Mouse (Mus musculus) stomach, embryonic 16.5 days (tissue): Measurements from ENCODE around the gene D17H6S53E. TPM values are rescaled to one million over a fixed set of nuclear protein-coding genes. Genes with fewer than 3 reads are reported as not detected.
A peak's percentile ranks its signal among the peaks of the same experiment; 100 is the strongest.
"Not testable (repeated sequence)": the region's sequence is repeated elsewhere in the genome, so short reads cannot be mapped to it uniquely, and the experiment has no call there.

ENCODE experiments used
- ATAC-seq: fragments of 200-750 bp; cut with Nextera tagmentation; 2 replicates; pipeline ENCODE4 v1.8.0; 2017; ENCODE audit warnings: moderate number of reproducible peaks, moderate TSS enrichment; ENCODE audit not compliant: insufficient read depth, low FRiP score
- H3K27ac ChIP-seq: fragments of 300-500 bp; sonication (generic); 2 replicates; pipeline ENCODE4 v1.5.1; 2014; ENCODE audit warnings: low read length
- H3K27me3 ChIP-seq: fragments of 300-500 bp; sonication (generic); 2 replicates; pipeline ENCODE4 v1.6.1; 2014; ENCODE audit warnings: low read length, control low read depth, mixed read lengths; ENCODE audit not compliant: control insufficient read depth, insufficient read depth
- H3K36me3 ChIP-seq: fragments of 300-500 bp; sonication (generic); 2 replicates; pipeline ENCODE4 v1.6.1; 2014; ENCODE audit warnings: low read length; ENCODE audit not compliant: control insufficient read depth, insufficient read depth
- H3K4me1 ChIP-seq: fragments of 300-500 bp; sonication (generic); 2 replicates; pipeline ENCODE4 v1.6.1; 2014; ENCODE audit warnings: low read length, control low read depth, mixed read lengths; ENCODE audit not compliant: control insufficient read depth, insufficient read depth
- H3K4me2 ChIP-seq: fragments of 300-500 bp; sonication (generic); 2 replicates; pipeline ENCODE4 v1.6.1; 2014; ENCODE audit warnings: low read depth, low read length, mixed read lengths
- H3K4me3 ChIP-seq: fragments of 300-500 bp; sonication (generic); replicated peaks from 2 replicates; pipeline ENCODE4 v1.5.1; 2014; ENCODE audit warnings: mild to moderate bottlenecking, low read length
- H3K9ac ChIP-seq: fragments of 300-500 bp; sonication (generic); 2 replicates; pipeline ENCODE4 v1.6.1; 2014; ENCODE audit warnings: low read length
- H3K9me3 ChIP-seq: fragments of 300-500 bp; sonication (generic); replicated peaks from 2 replicates; pipeline ENCODE4 v1.6.1; 2016; ENCODE audit warnings: low read length, control low read depth; ENCODE audit not compliant: control insufficient read depth
- WGBS: fragments of 180-500 bp; shearing (Covaris S2); extraction: QIAGEN DNeasy Blood & Tissue Kit; methylation state at CpG from one replicate; pipeline ENCODE4 v1.1.7; 2014; 5-methylcytosine and 5-hydroxymethylcytosine counted together
- polyA plus RNA-seq: library from polyadenylated mRNA; unstranded; fragments of >200 nt; fragmentation: Nextera tagmentation; extraction: Ambion mirVana; gene quantifications from 2 replicates; pipeline ENCODE4 v1.2.1, GENCODE M21; 2015

D17H6S53E gene
- polyA plus RNA-seq, 1 experiment from 2014 or later, result 11.7 TPM

- Histone ChIP-seq H3K4me2 (no peak overlapping the region), H3K4me3 (no peak overlapping the region), H3K9me3 (no peaks in the 10 kb centered on the region), H3K27me3 (no peaks in the 10 kb centered on the region), H3K4me1 (no peaks in the 10 kb centered on the region), H3K9ac (no peak overlapping the region), H3K27ac (no peak overlapping the region), H3K36me3 (peaks cover 11% of the 10 kb centered on the region; the same call in 1 of the 2 replicates)
- ATAC-seq, result no peak
- 60% methylated on average over 3 of the region's 3 CpGs for WGBS
Observed at GRCm38 (mm10) chr17:35106522-35106921, 19.7 kb upstream of the D17H6S53E start.

DNA sequence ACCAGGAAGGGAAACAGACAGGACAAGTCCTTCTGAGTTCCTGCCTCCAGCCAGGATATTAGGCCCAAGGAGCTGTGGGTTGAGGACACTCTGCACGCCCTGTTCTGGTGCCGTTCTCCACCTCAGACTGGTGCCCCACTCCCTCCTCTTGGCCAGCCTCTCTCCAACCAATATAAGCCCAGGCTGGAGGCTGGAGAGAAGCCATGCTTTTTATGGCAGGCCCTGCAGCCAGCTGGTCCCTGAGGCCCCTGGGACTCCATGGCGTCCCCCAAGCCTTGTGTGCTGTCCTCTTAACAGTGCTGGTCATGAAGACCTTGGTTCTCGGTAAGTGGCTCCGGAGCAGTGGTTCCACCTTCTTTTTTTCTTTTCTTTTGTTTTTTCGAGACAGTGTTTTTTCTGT, 18.1 kb upstream of the D17H6S53E start, which contains the start of gene Ly6g5c:
Gene Ly6g5c (plus strand): TSS at position 183 of the 400 bp plus-strand sequence.
- no peak for ATAC-seq
- Histone ChIP-seq H3K27me3 (no peaks in the 10 kb centered on the region), H3K9ac (no peak within 1 kb of the TSS), H3K4me3 (no peak within 1 kb of the TSS), H3K4me2 (no peak within 1 kb of the TSS), H3K36me3 (no peaks in the 10 kb centered on the region), H3K4me1 (no peaks in the 10 kb centered on the region), H3K27ac (no peak within 1 kb of the TSS), H3K9me3 (no peaks in the 10 kb centered on the region)
- 84% methylated on average over 6 of the region's 6 CpGs for WGBS

DNA sequence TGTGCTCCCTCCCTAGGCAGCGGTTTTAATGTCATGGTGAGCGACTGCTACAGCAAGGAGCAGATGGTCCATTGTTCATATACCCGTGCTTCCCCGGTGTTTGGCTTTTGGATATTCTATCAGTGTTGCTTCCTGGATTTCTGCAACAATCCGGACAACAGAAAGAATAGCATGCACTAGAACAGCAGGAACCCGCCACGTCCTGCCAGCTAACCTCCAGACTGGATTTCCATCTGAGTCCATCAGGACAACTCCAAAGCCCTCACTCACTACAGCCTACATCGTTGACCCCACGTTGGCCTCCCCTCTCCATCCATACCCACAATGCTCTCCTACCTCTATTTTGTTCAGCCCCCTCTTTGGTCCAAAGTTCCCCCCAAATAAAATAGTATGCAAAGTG, 14.4 kb upstream of the D17H6S53E start:
- Histone ChIP-seq H3K9ac (no peak overlapping the region), H3K4me3 (no peak overlapping the region), H3K4me2 (no peak overlapping the region), H3K27ac (no peak overlapping the region), H3K4me1 (no peaks in the 10 kb centered on the region), H3K36me3 (no peaks in the 10 kb centered on the region; the same call in 1 of the 2 replicates), H3K27me3 (no peaks in the 10 kb centered on the region), H3K9me3 (no peaks in the 10 kb centered on the region)
- WGBS, result 70% methylated on average over 9 of the region's 9 CpGs
- ATAC-seq, result no peak

DNA sequence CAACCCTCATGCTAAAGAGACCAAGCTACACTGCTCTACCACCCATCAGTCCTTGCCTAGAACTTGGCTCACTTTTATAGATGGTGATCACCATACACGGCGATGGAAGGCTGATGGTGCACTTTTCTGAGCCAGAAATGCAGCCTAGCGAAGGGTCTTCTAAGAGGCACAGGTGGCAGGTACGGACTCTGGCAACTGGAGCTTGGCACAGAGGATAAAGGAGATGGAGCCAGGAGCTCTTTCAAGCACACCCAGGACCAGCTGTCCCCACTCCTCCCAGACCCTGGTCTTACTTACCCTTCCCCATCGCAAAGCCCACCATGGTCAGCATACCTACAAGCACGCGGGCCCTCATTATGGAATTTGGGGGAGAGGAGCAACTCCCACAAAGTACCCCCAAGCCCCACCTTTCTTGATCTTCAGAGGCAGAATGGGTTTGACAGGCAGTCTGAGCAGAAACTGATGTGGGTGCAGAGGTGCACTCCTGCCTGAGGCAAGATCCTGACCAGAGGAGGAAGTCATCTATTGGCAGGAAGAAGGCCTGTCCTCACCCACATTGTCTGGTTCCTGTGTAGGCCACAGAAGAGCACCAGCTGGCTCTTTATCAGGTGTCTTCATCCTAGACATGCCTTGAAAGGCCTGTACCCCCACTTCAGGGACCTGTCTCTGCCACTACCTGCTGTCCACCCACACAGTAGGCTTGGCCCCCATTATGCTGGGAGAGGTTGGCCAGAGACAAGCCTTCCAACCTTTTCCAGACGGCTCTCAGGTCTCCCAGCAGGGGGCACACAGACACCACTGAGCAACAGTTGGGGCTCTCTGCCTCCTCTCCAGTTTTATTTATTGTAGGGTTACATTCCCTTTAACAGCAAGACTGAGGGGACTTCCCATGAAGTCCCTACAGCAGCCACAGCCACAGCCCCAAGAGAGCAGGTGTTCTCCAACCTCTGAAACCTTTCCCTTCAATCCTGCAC, 10.8 kb upstream of the D17H6S53E start, which contains the start of gene Ly6g5b:
Gene Ly6g5b (minus strand): TSS at position 383 of the 974 bp plus-strand sequence.
- 85% methylated on average over 8 of the region's 8 CpGs for WGBS
- Histone ChIP-seq H3K4me2 (no peak within 1 kb of the TSS), H3K9ac (no peak within 1 kb of the TSS), H3K4me1 (peaks cover 8% of the 10 kb centered on the region), H3K27me3 (no peaks in the 10 kb centered on the region), H3K4me3 (no peak within 1 kb of the TSS), H3K27ac (no peak within 1 kb of the TSS), H3K36me3 (peaks cover 13% of the 10 kb centered on the region; the same call in 1 of the 2 replicates), H3K9me3 (no peaks in the 10 kb centered on the region)
- no peak for ATAC-seq

DNA sequence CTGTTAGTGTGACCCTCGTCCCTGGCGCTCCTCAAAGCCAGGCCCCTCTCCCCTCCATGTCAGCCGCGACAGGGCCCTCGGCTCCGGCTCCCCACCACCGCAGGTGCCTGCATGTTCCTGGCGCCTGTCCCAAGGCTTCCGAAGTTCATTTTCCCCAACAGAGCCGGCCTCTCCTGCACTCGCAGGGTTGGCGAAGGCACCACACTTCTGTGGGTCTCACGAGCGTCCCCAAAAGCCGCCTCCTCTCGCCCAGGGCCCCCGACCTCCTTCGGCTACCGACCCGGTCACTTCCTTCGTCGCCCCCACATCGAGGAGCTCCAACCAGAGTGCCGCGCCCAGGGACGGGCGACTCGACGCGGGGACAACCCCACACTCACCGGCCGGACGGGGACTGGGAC, 5.4 kb upstream of the D17H6S53E start:
- Histone ChIP-seq H3K27ac (peak overlapping the region; percentile 30; the same call in 1 of the 2 replicates), H3K4me2 (peak overlapping the region; percentile 75), H3K27me3 (no peaks in the 10 kb centered on the region), H3K4me3 (peak overlapping the region; percentile 61), H3K36me3 (0 out of 2 replicates have a peak, but pooled peaks cover 13% of the 10 kb centered on the region), H3K9me3 (no peaks in the 10 kb centered on the region), H3K9ac (peak overlapping the region; percentile 88), H3K4me1 (peaks cover 28% of the 10 kb centered on the region)
- ATAC-seq, result no peak; the same call in 1 of the 2 replicates
- WGBS, result under 1% methylated on average over 33 of the region's 33 CpGs

GRCm38 (mm10) chr17:35121143-35121799, 4.9 kb upstream of the D17H6S53E start, which contains the start of gene Gpank1:
Gene Gpank1, plus strand, starts transcription at chr17:35121455.
- peak; percentile 96 for ATAC-seq
- H3K9ac ChIP-seq, result peak within 1 kb of the TSS; percentile 89
- WGBS, result under 1% methylated on average over 50 of the region's 50 CpGs
- peak within 1 kb of the TSS; percentile 61 for H3K4me3 ChIP-seq
- no peaks in the 10 kb centered on the region for H3K27me3 ChIP-seq
- H3K4me1 ChIP-seq, result peaks cover 28% of the 10 kb centered on the region
- H3K9me3 ChIP-seq, result no peaks in the 10 kb centered on the region
- H3K36me3 ChIP-seq, result 0 out of 2 replicates have a peak, but pooled peaks cover 13% of the 10 kb centered on the region
- H3K4me2 ChIP-seq, result peak within 1 kb of the TSS; percentile 97
- peak within 1 kb of the TSS; percentile 95 for H3K27ac ChIP-seq

GRCm38 (mm10) chr17:35121871-35122303, 4.3 kb upstream of the D17H6S53E start, which contains the start of gene Csnk2b:
Gene Csnk2b, minus strand, starts transcription at chr17:35122053.
- no peaks in the 10 kb centered on the region for H3K9me3 ChIP-seq
- 0 out of 2 replicates have a peak, but pooled peaks cover 13% of the 10 kb centered on the region for H3K36me3 ChIP-seq
- H3K27ac ChIP-seq, result peak within 1 kb of the TSS; percentile 95
- peak within 1 kb of the TSS; percentile 89 for H3K9ac ChIP-seq
- peak within 1 kb of the TSS; percentile 97 for H3K4me2 ChIP-seq
- peaks cover 31% of the 10 kb centered on the region for H3K4me1 ChIP-seq
- H3K27me3 ChIP-seq, result no peaks in the 10 kb centered on the region
- peak within 1 kb of the TSS; percentile 61 for H3K4me3 ChIP-seq
- ATAC-seq, result no peak; the same call in 1 of the 2 replicates
- WGBS, result 1% methylated on average over 19 of the region's 19 CpGs

GRCm38 (mm10) chr17:35123287-35123686, 2.9 kb upstream of the D17H6S53E start:
- H3K27me3 ChIP-seq, ATAC-seq, H3K9ac ChIP-seq, H3K4me3 ChIP-seq, H3K9me3 ChIP-seq, H3K4me2 ChIP-seq, H3K27ac ChIP-seq, H3K36me3 ChIP-seq: not testable (repeated sequence)
- 90% methylated on average over 9 of the region's 9 CpGs for WGBS
- peaks cover 40% of the 10 kb centered on the region for H3K4me1 ChIP-seq
